Mouse (Mus musculus) limb, embryonic 10.5 days (tissue): Measurements from ENCODE around the gene Slc15a2. TPM values are rescaled to one million over a fixed set of nuclear protein-coding genes. Genes with fewer than 3 reads are reported as not detected.

Source experiments
- DNase-seq: peaks from one replicate; pipeline ENCODE4 v3.0.0-alpha.2; 2017; ENCODE audit warnings: low spot score
- H3K27ac ChIP-seq: fragments of 300-500 bp; sonication (generic); 2 replicates; pipeline ENCODE4 v1.5.1; 2016; ENCODE audit warnings: mild to moderate bottlenecking
- H3K27me3 ChIP-seq: fragments of 300-500 bp; sonication (generic); 2 replicates; pipeline ENCODE4 v1.6.1; 2016; ENCODE audit warnings: low read depth, mild to moderate bottlenecking; ENCODE audit not compliant: poor library complexity, severe bottlenecking
- H3K36me3 ChIP-seq: fragments of 300-500 bp; sonication (generic); 2 replicates; pipeline ENCODE4 v1.6.1; 2016; ENCODE audit warnings: mild to moderate bottlenecking, moderate library complexity
- H3K4me1 ChIP-seq: fragments of 300-500 bp; sonication (generic); 2 replicates; pipeline ENCODE4 v1.6.1; 2016
- H3K4me3 ChIP-seq: fragments of 300-500 bp; sonication (generic); 2 replicates; pipeline ENCODE4 v1.5.1; 2016; ENCODE audit warnings: mild to moderate bottlenecking, moderate library complexity
- H3K9me3 ChIP-seq: fragments of 300-500 bp; sonication (generic); replicated peaks from 2 replicates; pipeline ENCODE4 v1.6.1; 2016; ENCODE audit warnings: mild to moderate bottlenecking
- WGBS: fragments of 180-500 bp; shearing (Covaris S2); methylation state at CpG from one replicate; pipeline ENCODE4 v1.1.7; 2016; 5-methylcytosine and 5-hydroxymethylcytosine counted together
- microRNA-seq: library from miRNA; unstranded; fragments of <30 nt; microRNA quantifications from one replicate; pipeline ENCODE4, GENCODE M21; 2017
- polyA plus RNA-seq: library from polyadenylated mRNA; unstranded; fragments of >200 nt; fragmentation: Nextera tagmentation; extraction: Ambion mirVana; gene quantifications from 2 replicates; pipeline ENCODE4 v1.2.1, GENCODE M21; 2016

Gene Slc15a2
- polyA plus RNA-seq, 1 experiment from 2014 or later: 1.8 TPM

- Histone ChIP-seq H3K9me3 (no peaks in the 10 kb centered on the region), H3K4me1 (no peaks in the 10 kb centered on the region), H3K4me3 (no peak overlapping the region), H3K27me3 (no peaks in the 10 kb centered on the region), H3K36me3 (no peaks in the 10 kb centered on the region), H3K27ac (no peak overlapping the region)
- no peak for DNase-seq
- 83% methylated on average over 7 of the region's 7 CpGs for WGBS
Measured at GRCm38 (mm10) chr16:36708751-36709150, 76.0 kb downstream of the Slc15a2 start.

DNA sequence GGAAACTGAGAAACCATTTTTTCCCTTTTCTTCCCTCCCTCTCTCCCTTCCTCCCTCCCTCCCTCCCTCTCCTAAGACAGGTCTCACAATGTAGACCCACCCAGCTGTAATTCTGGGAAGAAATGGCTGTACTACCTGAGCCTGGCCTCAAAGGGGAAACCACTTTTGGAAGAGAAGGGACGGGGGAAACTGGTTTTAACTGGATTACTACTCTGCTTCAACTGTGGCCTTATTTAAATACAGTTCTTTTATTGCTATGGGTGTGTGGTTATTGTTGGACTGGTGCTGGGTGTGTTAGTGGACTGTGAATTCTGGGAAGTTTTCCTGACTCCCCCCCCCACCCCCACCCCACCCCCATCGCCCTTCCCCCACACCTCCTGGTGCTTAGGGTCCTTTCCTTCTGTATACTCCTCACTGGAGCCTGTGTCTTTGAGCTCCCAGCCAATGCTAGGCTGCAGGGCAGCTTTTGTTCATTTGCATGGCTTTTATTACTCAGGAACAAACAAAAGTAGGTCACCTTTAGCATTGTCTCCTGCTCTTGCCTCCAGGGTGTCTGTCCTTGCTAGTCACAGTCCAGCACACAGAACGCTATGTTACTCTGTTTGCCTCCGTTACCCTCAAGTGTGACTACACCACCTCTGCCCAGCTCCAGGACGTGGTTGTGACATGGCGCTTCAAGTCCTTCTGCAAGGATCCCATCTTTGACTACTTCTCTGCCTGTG, 76.9 kb downstream of the Slc15a2 start:
- no peak for DNase-seq
- H3K9me3 ChIP-seq: no peaks in the 10 kb centered on the region
- no peak overlapping the region for H3K27ac ChIP-seq
- no peak overlapping the region for H3K4me3 ChIP-seq
- no peaks in the 10 kb centered on the region for H3K4me1 ChIP-seq
- H3K36me3 ChIP-seq: no peaks in the 10 kb centered on the region
- WGBS: 88% methylated on average over 6 of the region's 6 CpGs
- no peaks in the 10 kb centered on the region for H3K27me3 ChIP-seq

DNA sequence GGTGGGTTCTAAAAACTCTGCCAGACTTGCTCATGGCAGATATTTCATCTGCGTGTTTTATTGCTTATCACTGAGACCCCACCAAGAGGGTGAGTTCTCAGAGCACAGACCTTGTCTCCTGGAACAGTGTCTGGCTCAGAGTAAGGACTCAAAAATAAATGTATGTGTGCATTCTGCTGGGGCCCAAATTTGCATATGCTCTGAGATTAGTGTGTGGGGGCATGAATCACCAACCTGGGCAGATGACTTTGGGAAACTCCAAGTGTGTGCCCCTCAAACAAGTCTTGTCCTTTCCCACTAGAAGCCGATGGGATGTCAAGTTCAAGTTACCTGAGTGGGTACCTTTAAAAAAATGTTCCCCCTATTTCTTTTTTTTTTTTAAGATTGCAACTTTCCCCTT, 84.3 kb downstream of the Slc15a2 start:
- Histone ChIP-seq H3K36me3 (no peaks in the 10 kb centered on the region), H3K9me3 (no peaks in the 10 kb centered on the region), H3K4me1 (no peaks in the 10 kb centered on the region), H3K27me3 (peaks cover 5% of the 10 kb centered on the region; the same call in 1 of the 2 replicates), H3K4me3 (no peak overlapping the region), H3K27ac (no peak overlapping the region)
- 90% methylated on average over 2 of the region's 2 CpGs for WGBS
- no peak for DNase-seq

Small RNA genes within 50 kb of the gene (microRNA-seq; reads per million reads assigned to microRNA genes)
- not detected for gene Gm22617

Other genes starting within 250 kb of the Slc15a2 start
- 0.13 and 0.14 TPM in 2 replicates for gene Casr, start 222.8 kb downstream of the Slc15a2 start, polyA plus RNA-seq
- 0.30 and 0.55 TPM in 2 replicates for gene Cd86, start 118.9 kb downstream of the Slc15a2 start, polyA plus RNA-seq
- 0.36 and 0.71 TPM in 2 replicates for gene Ildr1, start 91.0 kb downstream of the Slc15a2 start, polyA plus RNA-seq
- 63.3 and 77.9 TPM in 2 replicates for gene Iqcb1, start 43.4 kb upstream of the Slc15a2 start, polyA plus RNA-seq
- gene Eaf2, start 90.0 kb upstream of the Slc15a2 start, polyA plus RNA-seq: 1.1 and 1.7 TPM in 2 replicates
- 59.4 and 72.0 TPM in 2 replicates for gene Golgb1, start 90.2 kb upstream of the Slc15a2 start, polyA plus RNA-seq
- gene Hcls1, start 150.0 kb upstream of the Slc15a2 start, polyA plus RNA-seq: 2.0 and 2.3 TPM in 2 replicates
- 0.28 and 0.78 TPM in 2 replicates for gene Fbxo40, start 205.5 kb upstream of the Slc15a2 start, polyA plus RNA-seq
- gene Polq, start 226.8 kb upstream of the Slc15a2 start, polyA plus RNA-seq: 16.0 and 16.5 TPM in 2 replicates